Mouse (Mus musculus) fibroblast of lung, adult 2 months (primary cell): Measurements from ENCODE around the gene Uckl1.

Source experiments
- DNase-seq: peaks from one replicate; pipeline ENCODE4 v3.0.0-alpha.2; 2011; ENCODE audit warnings: low read depth

Uckl1 gene

DNA sequence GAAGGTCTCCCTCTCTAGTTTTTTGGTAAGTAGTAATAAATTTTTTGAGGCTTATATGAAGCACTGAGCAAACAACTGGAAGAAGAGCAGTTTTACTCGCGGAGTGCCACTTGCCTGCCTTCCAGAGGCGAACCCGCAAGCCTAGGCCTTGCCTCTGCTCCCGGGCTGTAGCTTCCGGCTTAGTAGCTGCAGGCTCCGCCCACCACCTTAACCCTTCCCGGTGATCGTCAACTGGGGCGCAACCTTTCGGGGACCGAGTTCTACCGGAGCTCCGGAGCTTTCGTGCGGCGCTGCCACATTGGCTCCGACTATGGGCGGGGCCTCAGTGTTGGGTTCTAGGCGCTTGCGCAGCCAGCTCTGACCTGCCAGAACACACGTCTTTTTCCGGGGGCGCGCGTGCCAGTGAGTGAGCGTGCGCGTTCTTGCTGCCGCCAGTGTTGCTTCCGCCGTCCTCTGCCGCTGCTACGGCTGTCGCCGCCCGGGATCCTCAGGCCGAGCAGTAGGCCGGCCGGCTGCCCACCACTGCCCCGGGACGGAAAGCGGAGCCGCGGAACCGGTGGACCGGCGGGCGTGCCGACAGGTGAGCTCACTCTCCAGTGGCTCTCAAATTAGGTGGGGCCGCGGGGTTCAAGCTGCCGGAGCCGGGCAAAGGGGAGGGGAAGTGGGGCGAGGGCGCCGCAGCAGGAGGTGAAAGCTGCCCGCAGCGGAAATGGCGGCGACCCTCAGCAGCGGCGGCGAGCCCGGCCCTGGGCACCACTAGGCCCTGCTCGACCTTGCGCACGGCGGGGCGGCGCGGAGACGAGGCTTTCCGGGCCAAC lies 64.4 kb downstream of the Uckl1 start, which contains the start of gene Dnajc5:
TSS of gene Dnajc5 (plus strand) at position 368 of the 818 bp plus-strand sequence.
- peak; percentile 95 for DNase-seq

DNA sequence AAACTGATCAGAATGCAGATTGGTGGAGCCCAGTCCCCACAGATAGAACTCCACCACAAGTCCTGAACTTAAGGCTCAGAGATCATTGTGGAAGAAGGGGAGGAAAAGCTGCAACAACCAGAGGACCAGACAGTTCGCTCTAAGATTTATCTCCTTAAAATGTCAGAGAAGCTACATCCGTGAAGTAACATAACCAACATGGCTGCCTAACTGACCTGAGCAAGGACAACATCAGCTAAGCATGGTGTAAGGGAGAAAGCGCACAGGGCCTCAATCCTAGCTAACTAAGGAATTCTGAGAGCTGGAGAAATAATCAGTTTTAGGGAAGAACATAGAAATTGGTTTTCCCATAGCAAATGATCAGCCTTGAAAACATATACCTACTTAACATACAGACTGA lies 65.5 kb downstream of the Uckl1 start:
- DNase-seq, result no peak
